Mouse (Mus musculus): ENCODE results near the gene Avpr1a. TPM values are rescaled to one million over a fixed set of nuclear protein-coding genes. Genes with fewer than 3 reads are reported as not detected.

Avpr1a gene
- polyA plus RNA-seq, 1 experiment = 1.2 TPM

DNA sequence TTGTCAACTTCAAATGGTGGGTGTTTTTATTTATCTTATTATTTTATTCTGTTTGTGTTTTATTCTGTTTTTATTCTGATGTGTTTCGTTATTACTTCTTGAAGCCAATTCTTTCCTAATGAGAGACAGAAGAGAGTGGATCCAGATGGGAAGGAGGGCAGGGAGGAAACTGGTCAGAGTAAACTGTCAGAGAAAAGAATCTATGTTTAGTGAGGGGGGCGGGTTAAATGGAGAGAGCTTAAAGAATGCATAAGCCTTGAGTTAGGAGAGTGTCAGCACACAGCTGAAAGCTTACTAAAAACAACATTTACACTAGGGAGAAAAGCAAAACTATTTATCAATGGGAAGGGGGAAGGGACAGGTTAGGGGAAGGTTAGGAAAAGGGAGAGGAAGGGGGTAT lies 50.3 kb downstream of the Avpr1a start:
- DNase-seq = no peak
- Histone ChIP-seq H3K27ac (ENCODE audit: control insufficient read depth, insufficient read depth, low read length) (no peak overlapping the region), H3K4me3 (ENCODE audit: control insufficient read depth, insufficient read depth, low read length) (no peak overlapping the region), H3K27me3 (ENCODE audit: control insufficient read depth, insufficient read depth, low read length) (no peaks in the 10 kb centered on the region), H3K4me1 (replicated peaks; ENCODE audit: control insufficient read depth, insufficient read depth, low read length) (no peaks in the 10 kb centered on the region), H3K36me3 (ENCODE audit: control insufficient read depth, insufficient read depth, low read length) (no peaks in the 10 kb centered on the region)
- TF ChIP-seq CTCF (IDR thresholded peaks at IDR 0.05; ENCODE audit: borderline replicate concordance, control insufficient read depth, extremely low read depth, insufficient read depth, low read length, poor library complexity) (no peak), POLR2A (IDR thresholded peaks at IDR 0.05; ENCODE audit: control insufficient read depth, extremely low read depth, insufficient read depth, low read length, poor library complexity) (no peak)
- 93% methylated on average over 2 of the region's 2 CpGs for WGBS

DNA sequence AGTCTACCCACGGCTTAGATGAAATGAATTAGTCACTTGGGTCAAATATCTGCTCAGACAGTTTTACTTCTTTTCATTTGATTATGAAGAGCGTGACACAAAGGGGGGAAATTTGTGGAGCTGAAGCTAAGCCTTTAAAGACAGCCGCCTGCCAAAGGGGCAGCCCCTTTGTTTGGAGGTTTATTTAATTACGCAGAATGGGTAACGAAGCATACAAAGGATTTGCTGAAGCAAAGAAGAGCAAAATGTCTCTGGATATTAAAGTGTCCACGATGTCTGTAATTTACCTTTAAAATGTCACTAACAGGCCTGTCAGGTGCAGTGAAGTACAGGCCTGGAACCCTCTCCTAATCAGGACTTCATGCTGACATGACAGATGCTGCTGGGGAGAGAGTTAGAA lies 51.0 kb downstream of the Avpr1a start:
- TF ChIP-seq CTCF (IDR thresholded peaks at IDR 0.05; ENCODE audit: borderline replicate concordance, control insufficient read depth, extremely low read depth, insufficient read depth, low read length, poor library complexity) (no peak), POLR2A (IDR thresholded peaks at IDR 0.05; ENCODE audit: control insufficient read depth, extremely low read depth, insufficient read depth, low read length, poor library complexity) (no peak)
- Histone ChIP-seq H3K4me3 (ENCODE audit: control insufficient read depth, insufficient read depth, low read length) (no peak overlapping the region), H3K27ac (ENCODE audit: control insufficient read depth, insufficient read depth, low read length) (no peak overlapping the region), H3K36me3 (ENCODE audit: control insufficient read depth, insufficient read depth, low read length) (no peaks in the 10 kb centered on the region), H3K4me1 (replicated peaks; ENCODE audit: control insufficient read depth, insufficient read depth, low read length) (no peaks in the 10 kb centered on the region), H3K27me3 (ENCODE audit: control insufficient read depth, insufficient read depth, low read length) (no peaks in the 10 kb centered on the region)
- DNase-seq = no peak
- 94% methylated on average over 6 of the region's 6 CpGs for WGBS

Other genes with a start within 250 kb of the Avpr1a start
- 61.7 and 67.1 TPM in 2 replicates for gene Ppm1h, start 230.3 kb downstream of the Avpr1a start, polyA plus RNA-seq (2012; rRNA removed)

Data from thymus, adult 2 months (tissue).